Mouse (Mus musculus): ENCODE results near the gene C1s2. TPM values are rescaled to one million over a fixed set of nuclear protein-coding genes. Genes with fewer than 3 reads are reported as not detected.

Gene C1s2
- not detected for total RNA-seq (2023)

DNA sequence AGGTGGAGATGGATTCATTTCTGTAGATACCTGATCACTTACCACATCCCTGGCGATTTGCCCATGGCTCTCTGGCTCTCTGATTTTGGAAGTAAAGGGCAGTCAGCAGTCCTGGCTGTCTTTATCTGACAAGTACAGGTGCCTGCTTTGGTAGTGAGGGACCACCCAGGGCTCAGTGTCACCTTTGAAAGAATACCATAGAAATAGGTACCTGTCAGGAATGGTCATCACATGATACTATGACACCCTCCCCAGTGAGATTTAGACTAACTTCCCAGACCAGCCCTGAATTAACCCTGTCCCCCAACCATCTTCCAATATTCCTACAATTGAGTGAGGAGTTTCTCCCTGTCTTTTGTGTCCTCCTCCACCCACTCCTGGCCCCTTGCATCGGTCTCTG, at the start of gene C1s2:
TSS of gene C1s2 (minus strand) at position 101 of the 400 bp plus-strand sequence.

GRCm38 (mm10) chr6:124662477-124663423, 26.9 kb upstream of the C1s2 start, which contains the start of gene Lpcat3:
TSS of gene Lpcat3 (plus strand) at chr6:124663027.

Other genes with a start within 250 kb of the C1s2 start
- gene Pex5, start 221.0 kb downstream of the C1s2 start, total RNA-seq (2023) = 10 to 100 TPM; 69.1 to 75.2 TPM
- gene Clstn3, start 171.3 kb downstream of the C1s2 start, total RNA-seq (2023) = 10 to 100 TPM; 88.9 to 98.8 TPM
- not detected for gene C1rl, start 143.0 kb downstream of the C1s2 start, total RNA-seq (2023)
- not detected for gene C1ra, start 123.7 kb downstream of the C1s2 start, total RNA-seq (2023)
- not detected for gene C1s1, start 93.7 kb downstream of the C1s2 start, total RNA-seq (2023)
- gene C1rb, start 65.8 kb downstream of the C1s2 start, total RNA-seq (2023) = not detected
- 10 to 100 TPM; 72.3 to 77.4 TPM for gene Lpcat3, start 26.9 kb upstream of the C1s2 start, total RNA-seq (2023)
- 100 to 1,000 TPM; 187 to 191 TPM for gene Emg1, start 76.1 kb upstream of the C1s2 start, total RNA-seq (2023)
- gene Phb2, start 76.3 kb upstream of the C1s2 start, total RNA-seq (2023) = 100 to 1,000 TPM; 161 to 164 TPM
- 100 to 1,000 TPM; 173 to 199 TPM for gene Ptpn6, start 102.6 kb upstream of the C1s2 start, total RNA-seq (2023)
- 100 to 1,000 TPM; 302 to 314 TPM for gene Grcc10, start 105.3 kb upstream of the C1s2 start, total RNA-seq (2023)
- gene Gm45234, start 119.9 kb upstream of the C1s2 start, total RNA-seq (2023) = 1 to 10 TPM in 1 of 2 experiments, not detected in 1; 6.9 TPM
- gene Atn1, start 120.4 kb upstream of the C1s2 start, total RNA-seq (2023) = 100 to 1,000 TPM; 134 to 156 TPM
- gene Eno2, start 133.6 kb upstream of the C1s2 start, total RNA-seq (2023) = 1 to 10 TPM; 3.3 to 3.8 TPM
- gene Lrrc23, start 143.6 kb upstream of the C1s2 start, total RNA-seq (2023) = 10 to 100 TPM in 1 of 2 experiments, 1 to 10 TPM in 1; 6.7 to 10.5 TPM
- 1 to 10 TPM; 1.1 to 3.6 TPM for gene Spsb2, start 172.6 kb upstream of the C1s2 start, total RNA-seq (2023)
- gene Tpi1, start 178.2 kb upstream of the C1s2 start, total RNA-seq (2023) = 10 to 100 TPM; 37.5 to 43.1 TPM
- gene Usp5, start 193.4 kb upstream of the C1s2 start, total RNA-seq (2023) = 10 to 100 TPM; 66.7 to 74.2 TPM
- 1 to 10 TPM; 3.1 to 7.1 TPM for gene Cdca3, start 193.5 kb upstream of the C1s2 start, total RNA-seq (2023)
- gene Gnb3, start 204.2 kb upstream of the C1s2 start, total RNA-seq (2023) = not detected
- under 1 TPM; 0.21 to 0.64 TPM for gene P3h3, start 221.7 kb upstream of the C1s2 start, total RNA-seq (2023)
- gene Gpr162, start 227.9 kb upstream of the C1s2 start, total RNA-seq (2023) = 1 to 10 TPM; 1.7 to 2.3 TPM